Mouse (Mus musculus): ENCODE measurements around the gene Gm6882.
"Not testable (repeated sequence)": the region's sequence is repeated elsewhere in the genome, so short reads cannot be mapped to it uniquely, and the experiment has no call there.

The Gm6882 gene

GRCm38 (mm10) chr7:21432645-21433044, at the start of gene Gm6882:
Gm6882 (minus strand) TSS chr7:21432745.
- TF ChIP-seq GATA4 (IDR thresholded peaks at IDR 0.05; ENCODE audit: insufficient replicate concordance, low read length): not testable (repeated sequence)
